Mouse (Mus musculus) MEL (cell line): ENCODE measurements around the gene Nfia. TPM values are rescaled to one million over a fixed set of nuclear protein-coding genes. Genes with fewer than 3 reads are reported as not detected.

Source experiments
- DNase-seq: peaks from one replicate; pipeline ENCODE4 v3.0.0; 2011; ENCODE audit warnings: low read depth, low spot score
- H3K27ac ChIP-seq: 2 replicates; pipeline ENCODE4 v1.5.1; 2012; ENCODE audit warnings: low read depth, mild to moderate bottlenecking, control low read depth, low read length, moderate library complexity; ENCODE audit not compliant: control insufficient read depth
- H3K27me3 ChIP-seq, 2 experiments: fragments of 150-350 bp in 1 of 2; sonication (generic) in 1 of 2; 2 replicates each; pipeline ENCODE4 v1.6.1; 2012; ENCODE audit warnings: low read length in 2 of 2, mild to moderate bottlenecking in 2 of 2, improper control_type of control experiment in 1 of 2, moderate library complexity in 1 of 2; ENCODE audit not compliant: insufficient read depth in 2 of 2, control insufficient read depth in 1 of 2
- H3K36me3 ChIP-seq, 2 experiments: 2 replicates each; pipeline ENCODE4 v1.6.1; 2012 to 2014; ENCODE audit warnings: low read length in 2 of 2, improper control_type of control experiment in 1 of 2, inconsistent platforms in 1 of 2, mild to moderate bottlenecking in 1 of 2; ENCODE audit not compliant: insufficient read depth in 2 of 2, control insufficient read depth in 1 of 2
- H3K4me1 ChIP-seq, 2 experiments: fragments of 150-350 bp in 1 of 2; sonication (generic) in 1 of 2; 2 replicates each; pipeline ENCODE4 v1.6.1; 2012; ENCODE audit warnings: low read length in 2 of 2, improper control_type of control experiment in 1 of 2, mild to moderate bottlenecking in 1 of 2; ENCODE audit not compliant: insufficient read depth in 2 of 2, control insufficient read depth in 1 of 2
- H3K4me3 ChIP-seq, 2 experiments: fragments of 150-350 bp in 1 of 2; sonication (generic) in 1 of 2; 2 replicates each; pipeline ENCODE4 v1.5.1; 2012; ENCODE audit warnings: low read depth in 2 of 2, low read length in 2 of 2, mild to moderate bottlenecking in 2 of 2, moderate library complexity in 2 of 2, control low read depth in 1 of 2, improper control_type of control experiment in 1 of 2; ENCODE audit not compliant: control insufficient read depth in 1 of 2, insufficient read depth in 1 of 2
- H3K79me2 ChIP-seq: 2 replicates; pipeline ENCODE4 v1.6.1; 2012; ENCODE audit warnings: mild to moderate bottlenecking, low read length, moderate library complexity; ENCODE audit not compliant: control insufficient read depth, poor library complexity, insufficient read depth
- H3K9ac ChIP-seq: 2 replicates; pipeline ENCODE4 v1.6.1; 2012; ENCODE audit warnings: low read depth, mild to moderate bottlenecking, control low read depth, low read length, moderate library complexity; ENCODE audit not compliant: control insufficient read depth, poor library complexity, severe bottlenecking
- H3K9me3 ChIP-seq: fragments of 150-350 bp; sonication (generic); replicated peaks from 2 replicates; pipeline ENCODE4 v1.6.1; 2012; ENCODE audit warnings: mild to moderate bottlenecking, low read length, improper control_type of control experiment, moderate library complexity; ENCODE audit not compliant: insufficient read depth
- BHLHE40 ChIP-seq: IDR thresholded peaks from 2 replicates; pipeline ENCODE4 v1.6.1; 2012; ENCODE audit warnings: low read depth, mild to moderate bottlenecking, inconsistent platforms, low read length, improper control_type of control experiment, borderline replicate concordance
- CTCF ChIP-seq, 3 experiments: IDR thresholded peaks in 2 of 3; conservative IDR thresholded peaks in 1 of 3; 2 replicates each; pipeline ENCODE4 v1.5.1; 2011 to 2012; ENCODE audit warnings: low read length in 3 of 3, low read depth in 2 of 3, mild to moderate bottlenecking in 2 of 3, improper control_type of control experiment in 1 of 3, inconsistent platforms in 1 of 3, mixed read lengths in 1 of 3, moderate library complexity in 1 of 3; ENCODE audit not compliant: control insufficient read depth in 1 of 3, insufficient read depth in 1 of 3, poor library complexity in 1 of 3, severe bottlenecking in 1 of 3
- ELF1 ChIP-seq: IDR thresholded peaks from 2 replicates; pipeline ENCODE4 v1.6.1; 2014; ENCODE audit warnings: low read depth, mild to moderate bottlenecking, inconsistent platforms, low read length, improper control_type of control experiment, moderate library complexity
- EP300 ChIP-seq, 2 experiments: IDR thresholded peaks; 2 replicates each; pipeline ENCODE4 v1.6.1; 2011; ENCODE audit warnings: improper control_type of control experiment in 2 of 2, low read length in 2 of 2, low read depth in 1 of 2, mild to moderate bottlenecking in 1 of 2
- ETS1 ChIP-seq: IDR thresholded peaks from 2 replicates; pipeline ENCODE4 v1.6.1; 2012; ENCODE audit warnings: low read depth, mild to moderate bottlenecking, inconsistent platforms, low read length, improper control_type of control experiment, moderate library complexity
- GABPA ChIP-seq: IDR thresholded peaks from 2 replicates; pipeline ENCODE4 v1.6.1; 2012; ENCODE audit warnings: low read depth, mild to moderate bottlenecking, inconsistent platforms, low read length, improper control_type of control experiment, moderate library complexity
- GATA1 ChIP-seq: IDR thresholded peaks from 2 replicates; pipeline ENCODE4 v1.6.1; 2011; ENCODE audit warnings: low read depth, low read length, improper control_type of control experiment
- MEF2A ChIP-seq: IDR thresholded peaks from 2 replicates; pipeline ENCODE4 v1.6.1; 2014; ENCODE audit warnings: low read depth, mild to moderate bottlenecking, inconsistent platforms, low read length, improper control_type of control experiment; ENCODE audit not compliant: poor library complexity, insufficient replicate concordance, severe bottlenecking; ENCODE audit errors: extremely low read depth
- MXI1 ChIP-seq: IDR thresholded peaks from 2 replicates; pipeline ENCODE4 v1.6.1; 2011; ENCODE audit warnings: mild to moderate bottlenecking, low read depth, low read length, improper control_type of control experiment
- NELFE ChIP-seq: IDR thresholded peaks from 2 replicates; pipeline ENCODE4 v1.6.1; 2011; ENCODE audit warnings: low read depth, low read length, improper control_type of control experiment
- NRF1 ChIP-seq: IDR thresholded peaks from 2 replicates; pipeline ENCODE4 v1.6.1; 2014; ENCODE audit warnings: low read depth, mild to moderate bottlenecking, inconsistent platforms, low read length, improper control_type of control experiment, moderate library complexity; ENCODE audit not compliant: poor library complexity, insufficient read depth, severe bottlenecking
- POLR2AphosphoS5 ChIP-seq: IDR thresholded peaks from 2 replicates; pipeline ENCODE4 v1.6.1; 2012; ENCODE audit warnings: low read depth, borderline replicate concordance, mild to moderate bottlenecking, inconsistent platforms, low read length, moderate library complexity, mixed read lengths
- RAD21 ChIP-seq: IDR thresholded peaks from 2 replicates; pipeline ENCODE4 v1.6.1; 2011; ENCODE audit warnings: mild to moderate bottlenecking, low read depth, low read length, improper control_type of control experiment
- TAL1 ChIP-seq: IDR thresholded peaks from 2 replicates; pipeline ENCODE4 v1.6.1; 2012; ENCODE audit warnings: mild to moderate bottlenecking, inconsistent platforms, low read length, moderate library complexity, mixed read lengths
- TBP ChIP-seq: IDR thresholded peaks from 2 replicates; pipeline ENCODE4 v1.8.0; 2011; ENCODE audit warnings: low read depth, low read length, improper control_type of control experiment
- TCF12 ChIP-seq: IDR thresholded peaks from 2 replicates; pipeline ENCODE4 v1.6.1; 2014; ENCODE audit warnings: low read depth, mild to moderate bottlenecking, inconsistent platforms, low read length, improper control_type of control experiment, moderate library complexity
- UBTF ChIP-seq: IDR thresholded peaks from 2 replicates; pipeline ENCODE4 v1.6.1; 2012; ENCODE audit warnings: low read depth, mild to moderate bottlenecking, inconsistent platforms, low read length, improper control_type of control experiment, moderate library complexity, borderline replicate concordance; ENCODE audit not compliant: insufficient read depth
- ZC3H11A ChIP-seq: IDR thresholded peaks from 2 replicates; pipeline ENCODE4 v1.6.1; 2012; ENCODE audit warnings: low read depth, mild to moderate bottlenecking, inconsistent platforms, low read length, improper control_type of control experiment
- ZKSCAN1 ChIP-seq: IDR thresholded peaks from 2 replicates; pipeline ENCODE4 v1.6.1; 2012; ENCODE audit warnings: low read depth, mild to moderate bottlenecking, inconsistent platforms, low read length, improper control_type of control experiment, moderate library complexity
- ZMIZ1 ChIP-seq: IDR thresholded peaks from 2 replicates; pipeline ENCODE4 v1.6.1; 2012; ENCODE audit warnings: low read depth, mild to moderate bottlenecking, inconsistent platforms, low read length, improper control_type of control experiment, moderate library complexity
- polyA plus RNA-seq, 2 experiments: library from polyadenylated mRNA; stranded (reverse) in 1 of 2; unstranded in 1 of 2; fragments of >175 nt in 1 of 2; fragments of >200 nt in 1 of 2; gene quantifications; 2 replicates each; pipeline versions ENCODE4 v1.2.1 to v1.2.4; 2012; ENCODE audit warnings: low replicate concordance in 2 of 2, low read depth in 1 of 2; ENCODE audit not compliant: insufficient read length in 2 of 2, insufficient read depth in 1 of 2, missing spikeins in 1 of 2
- total RNA-seq: library from RNA; depleted of rRNA; stranded (reverse); fragments of 300-350 nt; gene quantifications from 2 replicates; pipeline ENCODE4 v1.2.3, GENCODE M21; 2012

Nfia gene
- total and polyA plus RNA-seq, 3 experiments, result 10.2 to 20.5 (median 13.4) TPM

DNA sequence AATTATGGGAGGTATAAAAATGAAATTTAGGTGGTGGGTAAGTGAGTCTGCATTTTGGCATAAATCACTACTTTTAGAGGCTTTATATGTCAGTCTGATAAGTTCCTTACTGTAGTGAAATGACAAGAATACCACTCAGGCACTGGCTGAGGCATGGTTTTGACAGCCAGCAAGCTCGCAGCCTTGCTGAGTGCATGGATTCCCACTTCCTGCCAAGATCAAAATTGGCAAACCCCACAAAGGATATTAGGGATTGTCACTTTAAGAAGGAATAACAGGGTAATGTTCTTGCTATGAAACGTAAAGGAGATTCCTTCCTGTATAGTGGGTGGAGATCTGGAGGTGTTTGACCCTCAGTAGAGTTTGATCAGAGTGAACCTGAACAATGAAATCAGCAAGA lies 32.7 kb downstream of the Nfia start:
- H3K4me1 ChIP-seq, result peaks cover 30 to 43% of the 10 kb centered on the region in 2 experiments
- no peaks in the 10 kb centered on the region for H3K9me3 ChIP-seq
- DNase-seq, result no peak
- H3K36me3 ChIP-seq, result peaks cover 41 to 66% of the 10 kb centered on the region in 2 experiments
- H3K27ac ChIP-seq, result peak overlapping the region; percentile 14; the same call in 1 of the 2 replicates
- H3K4me3 ChIP-seq, result no peak overlapping the region
- TF ChIP-seq GATA1 (no peak), BHLHE40 (no peak), TCF12 (no peak), TBP (no peak), ETS1 (no peak), ZC3H11A (no peak), NELFE (no peak), ZMIZ1 (no peak), RAD21 (no peak), POLR2AphosphoS5 (no peak), ELF1 (no peak), MEF2A (no peak), EP300 (IDR thresholded peaks at IDR 0.05; ENCODE audit: low read depth in 1 of 2, low read length in 2 of 2) (no peak), ZKSCAN1 (no peak), UBTF (no peak), MXI1 (no peak), GABPA (no peak), TAL1 (no peak), CTCF (IDR thresholded peaks at IDR 0.05 in 2 of 3, conservative IDR thresholded peaks at IDR 0.05 in 1 of 3; ENCODE audit: control insufficient read depth in 1 of 3, insufficient read depth in 1 of 3, low read depth in 2 of 3, low read length in 3 of 3, poor library complexity in 1 of 3, severe bottlenecking in 1 of 3) (no peak)
- H3K9ac ChIP-seq, result no peak overlapping the region
- peaks cover 40% of the 10 kb centered on the region for H3K79me2 ChIP-seq
- H3K27me3 ChIP-seq, result no peaks in the 10 kb centered on the region

DNA sequence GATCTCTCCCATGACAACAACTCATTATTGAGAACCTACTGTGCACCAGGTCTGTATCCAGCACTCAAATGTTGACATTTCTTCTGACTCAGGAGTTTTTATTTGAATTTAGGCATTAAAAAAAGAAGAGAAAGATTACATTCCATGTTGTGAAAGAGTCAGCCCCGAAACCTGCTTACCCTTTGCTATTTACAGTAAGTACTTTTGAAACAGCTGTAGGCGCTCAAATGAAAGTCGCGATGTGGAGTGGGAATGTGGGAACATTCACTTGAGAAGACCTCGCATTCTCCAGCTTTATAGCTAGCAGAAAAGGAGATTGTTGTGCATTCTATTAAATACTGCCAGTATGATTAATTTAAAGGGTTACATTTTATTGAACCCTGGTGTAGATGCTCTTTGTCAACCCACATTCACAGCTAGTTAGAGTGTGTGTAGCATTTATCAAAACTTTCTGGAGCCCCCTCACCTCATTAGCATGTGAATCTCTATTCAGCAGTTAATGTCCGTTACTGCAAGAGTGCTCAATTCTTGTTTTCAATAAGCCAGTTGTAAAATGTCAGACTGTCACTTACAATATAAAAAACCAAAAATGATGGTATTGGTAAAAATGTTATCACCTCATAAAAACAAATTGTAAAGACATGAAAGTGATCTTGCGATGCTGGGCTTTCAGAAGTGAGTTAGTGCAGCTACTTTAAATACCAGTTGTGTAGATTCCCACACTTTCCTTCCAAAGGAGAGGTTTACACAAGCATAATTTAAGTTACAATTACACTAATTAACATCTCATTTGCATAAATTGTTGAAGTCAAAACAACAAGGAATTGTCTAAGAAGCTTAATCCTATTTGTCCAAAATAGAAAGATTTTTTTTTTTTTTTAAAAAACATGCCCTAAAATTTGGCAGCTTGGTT lies 33.6 kb downstream of the Nfia start:
- Histone ChIP-seq H3K4me3 (no peak overlapping the region), H3K9me3 (no peaks in the 10 kb centered on the region), H3K27me3 (no peaks in the 10 kb centered on the region), H3K79me2 (peaks cover 38% of the 10 kb centered on the region), H3K36me3 (peaks cover 33 to 68% of the 10 kb centered on the region in 2 experiments), H3K9ac (no peak overlapping the region), H3K27ac (peak overlapping the region; percentile 25; the same call in 1 of the 2 replicates), H3K4me1 (peaks cover 30 to 47% of the 10 kb centered on the region in 2 experiments)
- DNase-seq, result no peak
- TF ChIP-seq NRF1, result no peak
